Mouse (Mus musculus) layer of hippocampus, postnatal 10 days (tissue): ENCODE data around the gene Kcnk4. TPM values are rescaled to one million over a fixed set of nuclear protein-coding genes. Genes with fewer than 3 reads are reported as not detected.

Experiments used
- DNase-seq, 2 experiments: peaks; one replicate each; pipeline ENCODE4 v3.0.0; 2021; ENCODE audit warnings: low spot score in 2 of 2
- total RNA-seq, 2 experiments: library from RNA; stranded (reverse); gene quantifications; 2 replicates each; pipeline ENCODE4 v1.2.3; 2021

Kcnk4 gene
- total RNA-seq, 2 experiments from 2014 or later: 25.3 to 27.8 TPM

DNA sequence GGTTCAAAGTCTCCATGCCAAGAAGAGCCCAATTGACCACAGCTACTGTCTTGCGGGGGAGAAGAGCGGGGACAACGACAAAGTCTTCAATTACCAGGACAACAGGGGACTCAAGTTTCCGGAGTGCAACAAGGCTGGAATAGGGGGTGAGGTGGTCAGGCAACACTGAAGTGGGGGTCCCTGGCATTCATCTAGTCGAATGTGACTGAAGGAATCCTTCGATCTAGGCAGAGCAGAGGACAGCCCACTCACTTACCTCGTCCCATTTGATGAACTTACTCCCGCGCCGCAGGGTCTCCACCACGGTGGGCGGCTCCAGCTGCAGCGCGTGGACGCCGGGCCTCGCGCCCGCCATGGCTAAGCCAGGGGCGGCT, 35.0 kb upstream of the Kcnk4 start:
- DNase-seq: no peak

DNA sequence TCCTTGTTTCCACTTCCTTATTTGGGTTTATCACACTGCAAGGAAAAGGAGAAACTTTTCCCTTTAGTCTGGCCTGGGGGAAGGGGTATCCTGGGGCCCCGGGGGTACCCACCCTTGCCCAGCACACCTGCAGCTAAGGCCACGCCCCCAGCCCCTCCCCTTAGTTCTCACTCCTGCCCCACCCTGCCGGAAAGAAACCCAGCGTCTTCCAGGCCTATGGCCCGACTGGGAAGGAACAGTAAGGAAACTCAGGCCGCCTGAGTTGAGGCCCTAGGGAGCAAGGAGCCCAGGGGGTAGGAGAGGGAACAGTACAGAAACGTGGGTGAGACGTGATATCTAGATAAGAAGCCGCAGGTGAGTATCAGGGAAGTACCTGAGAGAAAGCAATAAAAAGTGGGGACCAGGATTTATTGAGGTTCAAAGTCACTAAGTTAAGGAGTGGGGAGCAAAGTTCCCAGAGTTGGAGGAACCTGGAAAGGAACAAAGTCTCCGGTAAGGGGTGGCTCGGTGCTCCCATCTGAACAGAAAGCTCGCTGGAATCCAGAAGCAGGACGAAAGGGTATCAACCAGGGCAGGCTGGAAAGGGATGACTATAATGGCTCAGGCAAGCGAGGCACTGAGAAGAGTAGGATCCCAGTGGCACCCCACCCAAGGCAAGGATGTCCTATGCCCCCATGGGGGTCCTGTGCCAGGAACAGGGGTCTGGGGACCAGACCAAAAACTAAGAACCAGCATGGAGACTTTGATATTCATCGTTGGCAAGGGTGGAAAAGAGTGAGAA, 34.4 kb upstream of the Kcnk4 start:
- DNase-seq: no peak

- no peak for DNase-seq
Measured at GRCm38 (mm10) chr19:6956461-6956860, 22.1 kb upstream of the Kcnk4 start.

GRCm38 (mm10) chr19:6955424-6955823, 21.1 kb upstream of the Kcnk4 start:
- DNase-seq: no peak

DNA sequence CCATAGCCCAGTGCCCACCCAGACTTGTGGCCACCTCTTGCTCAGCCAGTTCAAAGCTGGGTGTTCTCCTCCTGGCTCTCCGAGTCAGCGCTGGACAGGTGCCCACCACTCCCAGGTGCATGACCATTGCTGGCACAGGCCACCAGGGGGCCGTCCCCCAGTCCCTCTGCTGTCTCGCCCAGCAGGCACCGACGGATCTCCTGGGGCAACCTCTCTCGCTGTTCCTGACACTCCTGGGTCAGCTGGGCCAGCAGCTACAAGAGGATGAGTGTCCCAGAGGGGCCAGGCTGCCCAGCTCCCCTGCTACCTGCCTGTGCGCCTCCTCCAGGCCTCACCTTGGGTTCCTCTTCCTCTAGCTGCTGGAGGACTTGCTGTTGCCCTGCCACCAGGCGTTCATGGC, 19.7 kb upstream of the Kcnk4 start:
- peak in 1 of 2 experiments; percentile 46 for DNase-seq

- no peak for DNase-seq
Measured at GRCm38 (mm10) chr19:6952712-6953037, 18.4 kb upstream of the Kcnk4 start.

DNA sequence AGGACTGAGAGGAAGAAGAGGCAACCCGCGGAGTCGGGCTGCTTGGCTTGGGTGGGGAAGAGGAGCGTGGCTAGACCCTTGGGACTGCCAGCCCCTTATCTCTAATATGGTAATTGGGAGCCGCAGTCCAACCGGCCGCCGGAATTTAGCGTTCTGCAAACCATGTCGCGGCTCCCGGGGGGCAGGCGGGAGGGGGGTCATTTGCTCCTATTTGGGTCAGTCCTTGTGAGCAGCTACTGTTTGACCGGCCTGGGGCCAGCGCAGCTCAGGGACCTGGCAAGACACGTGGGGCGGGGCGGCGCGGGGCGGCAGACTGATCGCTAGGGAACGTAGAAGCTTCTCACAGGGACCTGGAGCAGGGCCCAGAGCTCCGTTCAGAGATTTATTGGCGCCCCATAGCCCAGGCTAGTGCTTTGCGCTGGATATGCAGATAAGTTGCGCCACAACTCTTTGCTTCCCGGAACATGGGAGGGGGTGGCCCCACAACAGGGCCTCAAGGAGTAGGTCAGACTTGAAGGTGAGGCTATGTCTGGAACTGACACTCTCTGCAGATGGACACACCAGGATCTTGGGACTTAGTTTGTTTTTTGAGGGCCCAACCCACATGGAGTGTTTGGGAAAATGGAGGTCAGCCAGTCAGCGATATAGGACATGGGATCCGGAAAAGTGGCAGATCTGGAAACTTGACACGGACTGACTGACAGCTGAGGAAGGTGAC, 17.8 kb upstream of the Kcnk4 start:
- DNase-seq: peak; percentile 74 to 82

GRCm38 (mm10) chr19:6951381-6951968, 17.2 kb upstream of the Kcnk4 start:
- peak; percentile 90 to 91 for DNase-seq

GRCm38 (mm10) chr19:6950613-6951153, 16.4 kb upstream of the Kcnk4 start:
- DNase-seq: peak in 1 of 2 experiments; percentile 68

GRCm38 (mm10) chr19:6949951-6950350, 15.6 kb upstream of the Kcnk4 start:
- DNase-seq: no peak

DNA sequence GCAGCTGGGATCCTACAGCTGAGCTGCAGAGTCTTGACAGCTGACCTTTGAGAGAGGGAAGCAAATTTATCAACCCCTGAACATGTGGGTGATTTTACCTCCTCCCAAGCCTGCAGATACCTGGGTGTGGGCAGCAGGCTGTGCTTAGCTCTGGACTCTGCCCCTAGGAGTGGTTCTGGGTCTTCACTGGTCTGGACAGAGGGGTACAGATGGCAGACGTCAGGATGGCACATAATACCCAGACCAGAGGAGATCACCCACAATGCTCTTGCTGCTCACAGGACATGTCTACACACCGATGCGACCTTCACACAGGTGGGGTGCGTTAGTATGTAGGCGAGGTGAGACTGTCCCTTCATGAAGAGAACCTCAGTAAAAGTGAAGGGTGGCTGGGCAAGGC, 15.2 kb upstream of the Kcnk4 start:
- no peak for DNase-seq

- DNase-seq: no peak
Measured at GRCm38 (mm10) chr19:6948186-6948585, 13.9 kb upstream of the Kcnk4 start.

- no peak for DNase-seq
Measured at GRCm38 (mm10) chr19:6947742-6948141, 13.4 kb upstream of the Kcnk4 start.

DNA sequence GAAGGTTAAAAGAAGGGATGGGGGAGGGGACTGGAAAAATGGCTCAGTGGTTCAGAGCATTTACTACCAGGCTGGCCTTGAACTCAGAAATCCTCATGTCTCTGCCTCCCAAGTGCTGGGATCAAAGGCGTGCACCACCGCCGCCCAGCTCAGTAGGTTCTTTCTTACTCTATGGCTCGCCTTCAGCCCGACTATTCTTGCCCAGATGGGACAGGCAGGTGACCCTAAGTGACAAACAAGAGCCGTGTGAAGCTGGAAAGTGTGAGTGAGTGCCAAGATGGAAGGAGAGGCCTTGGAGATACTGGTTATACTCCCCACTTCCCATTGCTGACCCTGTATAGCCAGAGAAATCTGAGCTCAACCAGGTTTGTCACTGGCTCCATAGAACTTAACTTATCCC, 9.4 kb upstream of the Kcnk4 start:
- DNase-seq: no peak

- no peak for DNase-seq
Measured at GRCm38 (mm10) chr19:6942764-6943163, 8.4 kb upstream of the Kcnk4 start.

- DNase-seq: peak; percentile 86 to 93
Measured at GRCm38 (mm10) chr19:6942249-6942691, 8.0 kb upstream of the Kcnk4 start, which contains the start of gene Gpr137. Gene Gpr137 (minus strand): TSS chr19:6942480.

- DNase-seq: peak; percentile 97 to 98
Measured at GRCm38 (mm10) chr19:6941372-6942248, 7.3 kb upstream of the Kcnk4 start, which contains the start of gene Bad. Gene Bad (plus strand): TSS chr19:6941861.

GRCm38 (mm10) chr19:6940396-6941351, 6.4 kb upstream of the Kcnk4 start:
- no peak for DNase-seq

GRCm38 (mm10) chr19:6939106-6940002, 5.0 kb upstream of the Kcnk4 start:
- DNase-seq: no peak
